Mouse (Mus musculus): ENCODE results near the gene Adgre5. TPM values are rescaled to one million over a fixed set of nuclear protein-coding genes. Genes with fewer than 3 reads are reported as not detected.

The Adgre5 gene
- polyA plus RNA-seq, 1 experiment, result 23.5 TPM

GRCm38 (mm10) chr8:83715031-83715690, 26.0 kb downstream of the Adgre5 start, which contains the start of gene Ddx39:
Gene Ddx39, plus strand, starts transcription at chr8:83715177.
- Histone ChIP-seq H3K36me3 (replicated peaks; ENCODE audit: low read length) (peaks cover 22% of the 10 kb centered on the region), H3K4me1 (peaks cover 52% of the 10 kb centered on the region), H3K9me3 (no peaks in the 10 kb centered on the region), H3K27me3 (replicated peaks) (no peaks in the 10 kb centered on the region), H3K4me3 (replicated peaks) (peak within 1 kb of the TSS; percentile 98)
- TF ChIP-seq GATA1 (IDR thresholded peaks at IDR 0.05; ENCODE audit: borderline replicate concordance, low read length), result no peak
- TF ChIP-seq FLI1 (IDR thresholded peaks at IDR 0.05; ENCODE audit: low read length), result no peak

DNA sequence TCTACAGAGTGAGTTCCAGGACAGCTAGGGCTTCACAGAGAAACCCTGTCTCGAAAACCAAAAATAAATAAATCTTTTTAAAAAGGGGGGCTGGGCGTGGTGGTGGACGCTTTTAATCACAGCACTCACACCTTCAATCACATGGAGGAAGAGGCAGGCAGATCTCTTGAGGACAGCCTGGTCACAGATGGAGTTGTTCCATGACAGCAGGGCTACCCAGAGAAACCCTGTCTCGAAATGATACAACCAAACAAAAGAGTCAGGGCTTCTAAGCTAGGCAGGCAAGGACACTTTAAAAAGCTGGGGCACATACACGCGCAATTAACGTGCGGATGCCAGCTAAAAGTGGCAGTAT, 26.5 kb downstream of the Adgre5 start:
- Histone ChIP-seq H3K9me3 (no peaks in the 10 kb centered on the region), H3K36me3 (replicated peaks; ENCODE audit: low read length) (peaks cover 17% of the 10 kb centered on the region), H3K4me1 (peaks cover 52% of the 10 kb centered on the region), H3K27me3 (replicated peaks) (no peaks in the 10 kb centered on the region), H3K4me3 (replicated peaks) (peak overlapping the region; percentile 98)
- TF ChIP-seq GATA1 (IDR thresholded peaks at IDR 0.05; ENCODE audit: borderline replicate concordance, low read length) (no peak), FLI1 (IDR thresholded peaks at IDR 0.05; ENCODE audit: low read length) (no peak)

DNA sequence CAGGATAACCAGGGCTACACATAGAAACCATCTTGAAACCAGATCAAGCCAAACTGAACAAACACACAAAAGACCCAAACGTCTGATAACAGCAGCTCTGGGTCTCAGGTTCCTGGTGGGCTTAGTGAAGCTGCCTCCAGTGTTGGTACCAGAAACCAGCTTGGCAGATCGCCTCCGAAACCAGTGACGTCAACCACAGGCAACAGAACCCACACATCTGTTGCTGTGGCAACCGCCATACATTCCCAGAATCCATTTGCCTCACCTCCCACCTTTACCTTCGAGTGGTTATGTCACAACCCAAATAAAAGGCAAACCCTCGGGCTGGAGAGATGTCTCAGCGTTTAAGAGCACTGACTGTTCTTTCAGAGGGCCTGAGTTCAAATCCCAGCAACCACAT, 33.6 kb downstream of the Adgre5 start:
- TF ChIP-seq FLI1 (IDR thresholded peaks at IDR 0.05; ENCODE audit: low read length) (no peak), GATA1 (IDR thresholded peaks at IDR 0.05; ENCODE audit: borderline replicate concordance, low read length) (no peak)

DNA sequence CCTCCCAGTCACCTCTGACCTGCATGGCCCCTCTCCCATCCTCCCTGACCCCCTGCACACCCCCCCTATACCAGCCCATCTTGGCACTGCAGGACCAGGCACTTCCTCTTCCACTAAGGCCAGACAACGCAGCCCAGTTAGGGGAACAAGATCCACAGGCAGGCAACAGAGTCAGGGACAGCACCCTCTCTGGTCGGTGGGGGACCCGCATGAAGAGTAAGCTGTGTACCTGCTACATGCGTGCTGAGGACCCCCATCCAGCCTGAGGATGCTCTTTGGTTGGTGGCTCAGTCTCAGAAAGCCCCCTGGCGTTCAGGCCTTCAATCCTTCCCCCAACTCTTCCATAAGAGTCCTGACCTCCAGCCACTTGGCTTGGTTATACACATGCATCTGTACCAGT, 34.7 kb downstream of the Adgre5 start:
- Histone ChIP-seq H3K4me1 (peaks cover 7% of the 10 kb centered on the region), H3K27me3 (replicated peaks) (no peaks in the 10 kb centered on the region), H3K4me3 (replicated peaks) (no peak overlapping the region), H3K9me3 (peaks cover 3% of the 10 kb centered on the region; the same call in 1 of the 2 replicates), H3K36me3 (replicated peaks; ENCODE audit: low read length) (no peaks in the 10 kb centered on the region)
- TF ChIP-seq FLI1 (IDR thresholded peaks at IDR 0.05; ENCODE audit: low read length) (no peak), GATA1 (IDR thresholded peaks at IDR 0.05; ENCODE audit: borderline replicate concordance, low read length) (no peak)

More for the DNA sequence above, 33.6 kb downstream of the Adgre5 start:
- Histone ChIP-seq H3K9me3 (no peaks in the 10 kb centered on the region), H3K4me3 (replicated peaks) (no peak overlapping the region), H3K27me3 (replicated peaks) (no peaks in the 10 kb centered on the region), H3K36me3 (replicated peaks; ENCODE audit: low read length) (no peaks in the 10 kb centered on the region), H3K4me1 (peaks cover 12% of the 10 kb centered on the region)

- Histone ChIP-seq H3K9me3 (peaks cover 3% of the 10 kb centered on the region; the same call in 1 of the 2 replicates), H3K4me3 (replicated peaks) (no peak overlapping the region), H3K36me3 (replicated peaks; ENCODE audit: low read length) (no peaks in the 10 kb centered on the region), H3K4me1 (peaks cover 27% of the 10 kb centered on the region), H3K27me3 (replicated peaks) (no peaks in the 10 kb centered on the region)
- TF ChIP-seq FLI1 (IDR thresholded peaks at IDR 0.05; ENCODE audit: low read length) (no peak), GATA1 (IDR thresholded peaks at IDR 0.05; ENCODE audit: borderline replicate concordance, low read length) (no peak)
Measured at GRCm38 (mm10) chr8:83703426-83703825, 37.7 kb downstream of the Adgre5 start.

GRCm38 (mm10) chr8:83700423-83701085, 40.6 kb downstream of the Adgre5 start:
- peaks cover 3% of the 10 kb centered on the region; the same call in 1 of the 2 replicates for H3K9me3 ChIP-seq
- H3K4me3 ChIP-seq (replicated peaks), result peak overlapping the region; percentile 38
- H3K4me1 ChIP-seq, result peaks cover 48% of the 10 kb centered on the region
- H3K36me3 ChIP-seq (replicated peaks; ENCODE audit: low read length), result peaks cover 5% of the 10 kb centered on the region
- no peak for TF ChIP-seq GATA1 (IDR thresholded peaks at IDR 0.05; ENCODE audit: borderline replicate concordance, low read length)
- no peak for TF ChIP-seq FLI1 (IDR thresholded peaks at IDR 0.05; ENCODE audit: low read length)
- no peaks in the 10 kb centered on the region for H3K27me3 ChIP-seq (replicated peaks)

GRCm38 (mm10) chr8:83699566-83699965, 41.6 kb downstream of the Adgre5 start:
- peaks cover 5% of the 10 kb centered on the region for H3K36me3 ChIP-seq (replicated peaks; ENCODE audit: low read length)
- peak overlapping the region; percentile 97 for H3K4me3 ChIP-seq (replicated peaks)
- TF ChIP-seq GATA1 (IDR thresholded peaks at IDR 0.05; ENCODE audit: borderline replicate concordance, low read length) (no peak), FLI1 (IDR thresholded peaks at IDR 0.05; ENCODE audit: low read length) (no peak)
- H3K27me3 ChIP-seq (replicated peaks), result no peaks in the 10 kb centered on the region
- peaks cover 58% of the 10 kb centered on the region for H3K4me1 ChIP-seq
- H3K9me3 ChIP-seq, result peaks cover 3% of the 10 kb centered on the region; the same call in 1 of the 2 replicates

DNA sequence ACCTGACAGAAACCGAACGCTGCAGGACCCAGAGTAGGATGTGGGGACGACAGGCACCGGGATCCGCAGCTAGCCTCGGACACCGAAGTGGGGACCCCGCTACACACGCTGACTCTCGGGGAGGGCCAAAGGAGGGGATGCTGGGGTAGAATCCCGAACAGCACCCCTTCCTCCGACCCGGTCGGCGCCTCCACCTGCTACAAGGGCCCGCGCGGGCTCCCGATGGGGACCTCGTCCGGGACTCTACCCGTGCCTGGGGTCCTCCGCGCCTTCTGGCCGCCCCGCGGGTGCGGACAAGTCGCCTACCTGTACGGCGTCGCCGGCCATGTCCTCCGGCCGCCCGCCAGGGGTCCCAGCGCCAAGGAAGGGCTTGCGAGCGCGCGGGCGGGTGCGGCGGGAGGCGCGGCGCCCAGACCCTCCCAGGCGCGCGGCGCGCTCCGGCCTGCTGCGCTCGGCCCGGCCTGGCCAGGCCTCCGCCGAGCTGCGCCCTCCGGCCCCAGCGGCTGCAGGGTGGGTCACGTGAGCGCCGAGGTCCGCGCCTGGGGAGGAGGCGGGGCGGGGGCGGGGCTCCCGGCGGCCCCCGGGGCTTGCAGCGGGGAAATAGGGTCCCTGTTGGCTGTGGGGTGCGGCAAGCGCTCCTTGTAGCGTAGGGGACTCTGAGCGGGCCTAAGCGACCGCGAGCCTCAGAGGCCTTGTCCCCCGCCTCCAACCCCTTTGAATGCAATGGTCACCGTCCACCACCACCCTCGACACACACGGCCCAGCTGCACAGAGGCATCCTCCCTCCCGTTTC, 42.3 kb downstream of the Adgre5 start, which contains the start of gene Pkn1:
Gene Pkn1, minus strand, starts transcription at position 519 of the 793 bp plus-strand sequence.
- H3K36me3 ChIP-seq (replicated peaks; ENCODE audit: low read length), result peaks cover 5% of the 10 kb centered on the region
- H3K27me3 ChIP-seq (replicated peaks), result no peaks in the 10 kb centered on the region
- peaks cover 65% of the 10 kb centered on the region for H3K4me1 ChIP-seq
- TF ChIP-seq GATA1 (IDR thresholded peaks at IDR 0.05; ENCODE audit: borderline replicate concordance, low read length) (no peak), FLI1 (IDR thresholded peaks at IDR 0.05; ENCODE audit: low read length) (no peak)
- H3K9me3 ChIP-seq, result peaks cover 3% of the 10 kb centered on the region; the same call in 1 of the 2 replicates
- peak within 1 kb of the TSS; percentile 97 for H3K4me3 ChIP-seq (replicated peaks)

DNA sequence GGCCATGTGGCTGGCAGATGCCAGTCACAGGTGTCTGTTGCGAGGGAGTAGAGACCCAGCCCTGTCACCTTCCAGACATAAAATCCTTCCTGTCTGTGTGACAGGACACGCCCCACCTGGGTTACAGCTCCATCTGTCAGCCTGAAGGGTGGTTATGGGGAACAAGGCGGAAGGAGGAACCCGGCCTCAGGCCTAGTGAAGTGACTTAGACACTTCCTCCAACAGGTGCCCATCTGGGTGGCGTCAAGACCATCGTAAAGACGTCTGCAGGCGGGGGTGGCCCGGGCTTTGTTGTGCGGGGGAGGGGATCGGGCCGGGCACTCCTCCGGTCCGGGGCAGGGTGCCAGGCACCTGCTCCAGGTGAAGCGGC, 42.9 kb downstream of the Adgre5 start:
- Histone ChIP-seq H3K4me1 (peaks cover 71% of the 10 kb centered on the region), H3K36me3 (replicated peaks; ENCODE audit: low read length) (peaks cover 5% of the 10 kb centered on the region)

More for the DNA sequence above, 42.9 kb downstream of the Adgre5 start:
- TF ChIP-seq GATA1 (IDR thresholded peaks at IDR 0.05; ENCODE audit: borderline replicate concordance, low read length) (no peak), FLI1 (IDR thresholded peaks at IDR 0.05; ENCODE audit: low read length) (no peak)
- H3K27me3 ChIP-seq (replicated peaks), result no peaks in the 10 kb centered on the region
- H3K4me3 ChIP-seq (replicated peaks), result peak overlapping the region; percentile 97
- peaks cover 3% of the 10 kb centered on the region; the same call in 1 of the 2 replicates for H3K9me3 ChIP-seq
